Mouse (Mus musculus): ENCODE data around the gene Fmnl1.

Gene Fmnl1

DNA sequence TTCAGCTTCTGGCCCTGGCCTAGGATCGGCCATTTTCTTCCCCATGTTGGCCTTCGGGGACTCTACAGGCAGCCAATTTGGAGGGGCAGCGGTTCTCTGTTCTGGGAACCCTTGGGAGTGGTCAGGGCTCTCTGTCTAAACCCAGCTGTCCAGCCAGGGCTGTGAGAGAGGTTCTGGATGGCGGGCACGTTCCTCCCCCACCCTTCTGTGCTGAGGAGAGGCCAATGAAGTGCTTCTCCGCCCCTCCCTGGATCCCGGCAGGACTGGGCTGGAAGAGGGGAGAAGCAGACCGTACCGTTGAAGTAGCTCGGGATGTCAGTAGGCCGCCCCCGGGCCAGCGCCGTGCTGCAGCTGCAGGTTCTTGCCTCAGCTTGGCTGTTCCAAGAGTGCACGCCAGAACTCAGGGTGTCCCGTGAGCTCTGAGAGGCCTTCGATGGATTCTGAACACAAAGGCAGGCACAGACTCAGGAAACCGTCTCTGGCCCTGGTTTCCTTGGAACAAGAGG lies 53.1 kb downstream of the Fmnl1 start:
- DNase-seq, result no peak

DNA sequence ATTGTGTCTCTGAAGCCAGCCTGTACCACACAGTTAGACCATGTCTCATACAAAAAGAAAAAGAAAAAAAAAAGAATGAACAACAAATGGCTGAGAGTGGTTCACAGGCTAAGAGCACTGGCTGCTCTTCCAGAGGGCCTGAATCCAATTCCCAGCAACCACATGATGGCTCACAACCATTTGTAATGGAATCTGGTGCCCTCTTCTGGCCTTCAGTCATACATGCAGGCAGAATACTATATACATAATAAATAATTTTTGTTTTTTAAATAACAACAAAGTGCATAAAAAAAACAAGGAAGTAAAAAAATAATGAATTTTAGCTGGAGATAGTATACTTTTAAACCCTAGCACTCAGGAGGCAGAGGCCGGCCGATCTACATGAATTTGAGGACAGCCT lies 58.7 kb downstream of the Fmnl1 start:
- DNase-seq, result no peak

DNA sequence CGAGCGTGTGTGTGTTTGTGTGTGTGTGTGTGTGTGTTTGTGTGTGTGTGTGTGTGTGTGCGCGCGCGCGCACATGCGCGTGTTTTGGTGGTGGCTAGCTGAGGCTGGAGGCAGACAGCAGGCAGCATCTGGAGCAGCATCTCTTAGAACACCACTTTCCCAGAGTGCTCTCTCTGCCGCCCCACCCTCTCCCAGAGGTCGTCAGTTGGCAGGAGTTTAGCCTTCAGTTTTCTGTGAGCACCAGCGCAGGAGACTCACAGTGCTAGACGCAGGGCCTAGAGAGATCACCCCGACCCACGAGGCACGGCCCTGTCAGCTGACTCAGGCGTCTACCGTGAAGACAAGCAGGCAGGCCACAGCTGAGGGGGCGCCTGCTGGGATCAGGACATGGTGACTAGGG lies 59.7 kb downstream of the Fmnl1 start:
- DNase-seq, result no peak

DNA sequence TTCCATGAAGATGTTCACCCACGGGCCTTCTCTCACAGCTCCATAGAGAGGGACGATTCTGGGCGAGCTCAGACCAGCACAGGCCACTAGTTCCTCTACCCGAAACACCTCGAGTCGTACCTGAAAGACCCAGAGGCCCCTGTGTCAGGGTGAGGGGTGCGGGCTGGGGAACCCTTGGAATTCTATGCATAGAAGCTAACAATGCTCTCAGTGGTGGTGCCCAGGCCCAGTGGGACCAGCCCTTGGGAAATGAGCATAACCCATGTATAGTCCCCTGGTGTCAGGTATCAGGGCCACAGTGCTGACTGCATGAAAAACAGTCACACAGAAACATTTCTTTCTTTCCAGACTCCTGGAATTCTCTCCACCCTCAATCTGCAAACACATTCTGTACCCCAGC lies 60.5 kb downstream of the Fmnl1 start:
- no peak for DNase-seq

DNA sequence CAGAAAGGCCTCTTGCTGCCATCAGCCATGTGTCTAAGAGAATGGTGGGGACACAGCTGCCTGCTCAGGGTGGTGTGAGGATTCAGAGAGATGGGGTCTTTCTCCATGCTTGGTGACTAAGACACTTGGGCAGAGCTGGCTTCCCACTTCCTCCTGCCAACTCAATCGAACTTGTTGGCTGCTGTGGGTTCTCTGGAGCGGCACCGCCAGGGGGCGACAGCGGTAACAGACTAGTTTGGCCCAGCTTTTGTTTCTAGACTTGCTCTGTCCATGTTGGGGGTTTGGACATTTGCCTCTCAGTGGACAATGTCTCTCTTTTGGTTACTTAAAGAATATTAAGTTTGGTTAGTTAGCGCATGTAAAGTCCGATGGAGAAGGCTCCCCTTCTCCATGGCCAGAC lies 62.1 kb downstream of the Fmnl1 start:
- DNase-seq, result peak; percentile 95

DNA sequence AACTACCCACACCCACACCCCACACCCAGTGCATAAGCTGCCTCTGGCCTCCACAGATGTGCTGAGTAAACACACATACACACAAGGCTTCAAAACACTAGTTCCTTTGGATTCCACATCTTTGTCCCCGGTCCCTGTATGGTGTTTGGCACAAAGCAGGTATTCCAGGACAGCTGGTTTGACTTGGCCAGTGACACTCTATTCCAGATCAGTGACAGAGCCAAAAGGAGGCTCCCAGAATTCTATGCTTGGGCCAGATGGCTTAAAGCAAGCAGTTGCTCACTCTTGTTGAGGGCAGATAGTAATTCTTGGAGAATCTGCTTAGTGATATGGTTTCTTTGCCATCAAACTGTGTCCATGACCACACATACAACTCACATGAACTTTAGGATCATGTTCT lies 63.5 kb downstream of the Fmnl1 start:
- no peak for DNase-seq

DNA sequence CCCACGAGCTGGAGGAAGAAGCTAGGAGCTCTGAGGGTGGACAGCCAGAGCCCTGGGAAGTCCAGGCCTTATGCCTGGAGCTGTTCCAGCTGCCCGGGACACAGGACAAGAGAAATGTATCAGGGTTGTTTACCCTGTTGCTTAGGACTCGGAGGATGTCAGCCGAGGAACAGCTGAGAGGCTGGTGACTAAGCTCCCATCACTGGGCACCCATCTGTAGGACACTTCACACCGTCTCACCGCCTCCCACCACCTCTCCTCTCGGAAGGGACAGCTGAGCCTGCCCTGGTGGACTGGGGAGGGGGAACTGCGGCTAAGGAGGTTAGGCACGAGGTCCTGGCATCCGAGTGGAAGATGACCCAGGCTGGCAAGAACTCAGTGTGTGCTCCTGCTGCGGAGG lies 64.8 kb downstream of the Fmnl1 start:
- DNase-seq, result peak; percentile 58

DNA sequence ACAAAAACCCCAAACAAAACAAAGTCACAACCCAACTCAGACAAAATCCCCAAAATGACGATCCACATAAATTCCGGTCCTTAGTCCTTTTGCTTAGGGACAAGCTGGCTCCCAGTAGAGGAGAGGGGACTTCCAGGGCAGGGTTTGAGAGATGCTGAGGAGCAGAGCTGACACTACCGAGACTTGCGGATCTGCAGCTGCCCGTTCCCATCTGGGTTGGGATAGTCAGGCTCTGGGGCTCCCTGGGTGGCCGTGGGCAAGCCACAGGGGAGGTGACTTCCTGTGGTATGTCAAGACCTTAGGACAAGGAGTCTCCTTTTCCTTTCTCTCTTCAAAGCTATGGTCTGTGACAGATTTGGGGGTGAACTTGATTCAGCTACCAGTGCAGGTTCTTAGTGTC lies 65.5 kb downstream of the Fmnl1 start:
- DNase-seq, result no peak

DNA sequence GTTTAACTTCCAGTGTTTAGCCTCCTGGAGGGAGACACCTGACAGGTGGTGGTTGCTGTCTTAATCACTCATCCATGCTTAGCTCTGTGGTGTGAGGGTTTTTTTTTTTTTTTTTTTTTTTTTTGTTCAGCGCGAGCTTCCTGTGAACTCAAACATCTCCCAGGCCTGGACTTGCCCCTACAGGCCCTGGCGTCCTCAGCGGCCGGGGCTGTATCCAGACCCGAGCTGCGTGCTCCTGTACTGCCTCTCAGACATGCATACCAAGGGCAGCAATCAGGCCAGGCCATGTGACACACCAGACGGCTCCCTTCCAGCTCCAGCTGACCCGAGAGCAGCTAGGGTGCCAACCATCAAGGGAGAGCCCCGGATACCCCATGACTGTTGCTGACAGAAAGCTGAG lies 66.0 kb downstream of the Fmnl1 start:
- no peak for DNase-seq

DNA sequence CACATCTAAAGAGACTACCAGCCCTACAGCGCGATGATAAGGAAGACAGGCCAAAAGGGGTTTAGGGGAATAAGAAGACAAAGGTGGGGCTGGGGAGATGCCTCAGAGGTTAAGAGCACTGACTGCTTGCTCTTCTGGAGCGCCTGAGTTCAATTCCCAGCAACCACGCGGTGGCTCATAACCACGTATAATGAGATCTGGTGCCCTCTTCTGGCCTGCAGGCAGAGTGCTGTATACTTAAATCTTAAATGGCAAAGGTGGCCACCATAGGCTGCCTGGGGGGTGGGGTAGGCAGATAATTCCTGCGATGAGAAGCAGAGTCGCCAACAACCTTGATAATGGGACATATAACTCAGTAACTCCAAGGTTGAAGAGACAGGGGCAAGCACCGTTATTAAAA lies 66.8 kb downstream of the Fmnl1 start:
- DNase-seq, result no peak

DNA sequence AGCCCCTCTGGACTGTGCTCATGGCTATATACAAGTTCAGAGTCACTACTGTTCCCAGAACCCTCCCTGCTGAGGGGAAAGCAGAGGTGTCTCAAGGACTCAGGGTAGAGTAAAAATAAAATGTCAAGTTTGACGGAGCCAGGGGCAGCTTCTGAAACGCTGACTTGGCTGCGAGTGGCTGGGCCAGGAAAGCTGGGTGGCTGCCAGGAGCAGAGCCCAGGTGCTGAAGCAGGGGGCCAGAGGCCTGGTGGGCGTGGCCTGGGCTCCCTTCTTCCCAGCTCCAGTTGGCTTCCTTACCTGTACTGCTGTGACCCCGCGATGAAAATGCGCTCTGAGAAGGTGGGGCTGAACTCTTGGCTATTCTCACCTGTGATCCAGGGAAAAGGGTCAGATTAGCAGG lies 69.8 kb downstream of the Fmnl1 start:
- peak; percentile 47 for DNase-seq

DNA sequence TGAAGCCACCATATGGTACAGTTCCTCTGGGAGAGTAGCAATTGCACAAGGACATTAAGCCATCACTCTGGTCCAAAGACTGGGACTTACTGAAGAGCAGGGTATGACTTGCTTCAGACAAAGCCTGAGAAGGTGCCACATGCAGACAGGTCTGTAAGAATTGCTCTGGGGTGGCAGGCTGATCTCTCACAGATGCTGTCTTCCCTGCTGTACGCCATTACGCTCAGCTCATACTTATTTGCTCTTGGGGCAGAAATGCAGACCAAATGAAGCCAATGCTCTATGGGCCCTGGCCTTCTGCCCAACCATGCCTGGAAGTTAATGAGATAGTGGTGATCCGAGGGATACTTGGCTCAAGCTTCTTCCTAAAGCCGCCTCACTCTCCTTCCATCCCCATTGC lies 73.9 kb downstream of the Fmnl1 start:
- no peak for DNase-seq

DNA sequence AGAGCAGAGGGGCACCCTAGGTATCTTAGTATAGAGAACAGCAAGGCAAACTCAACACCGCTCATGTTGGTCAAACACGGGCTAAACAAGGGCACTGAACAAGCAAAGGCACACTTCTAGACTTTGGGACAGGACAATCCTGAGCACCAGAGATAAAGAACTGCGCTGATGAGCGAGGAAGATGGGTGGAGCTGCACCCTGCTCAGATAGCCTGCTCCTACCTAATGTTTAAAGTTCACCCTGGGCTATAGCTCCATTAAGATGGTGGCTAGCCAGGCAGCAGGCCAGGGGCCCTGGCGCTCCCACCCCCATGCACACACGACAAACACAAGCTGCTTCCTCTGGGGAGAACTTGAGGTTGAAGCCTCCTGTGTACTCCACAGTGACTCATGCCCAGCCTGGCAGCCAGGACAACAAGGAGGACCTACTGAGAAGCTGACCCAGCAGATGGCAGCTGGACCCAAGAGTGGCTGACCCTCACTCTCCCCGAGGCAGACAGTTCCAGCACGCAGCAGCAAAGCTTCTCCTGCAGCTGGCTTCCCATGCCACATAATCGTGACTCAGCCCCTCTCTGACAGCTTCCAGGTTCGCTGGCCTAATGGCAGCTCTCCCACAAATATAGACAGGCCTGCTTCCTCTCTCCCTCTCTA lies 75.3 kb downstream of the Fmnl1 start:
- peak; percentile 58 for DNase-seq

DNA sequence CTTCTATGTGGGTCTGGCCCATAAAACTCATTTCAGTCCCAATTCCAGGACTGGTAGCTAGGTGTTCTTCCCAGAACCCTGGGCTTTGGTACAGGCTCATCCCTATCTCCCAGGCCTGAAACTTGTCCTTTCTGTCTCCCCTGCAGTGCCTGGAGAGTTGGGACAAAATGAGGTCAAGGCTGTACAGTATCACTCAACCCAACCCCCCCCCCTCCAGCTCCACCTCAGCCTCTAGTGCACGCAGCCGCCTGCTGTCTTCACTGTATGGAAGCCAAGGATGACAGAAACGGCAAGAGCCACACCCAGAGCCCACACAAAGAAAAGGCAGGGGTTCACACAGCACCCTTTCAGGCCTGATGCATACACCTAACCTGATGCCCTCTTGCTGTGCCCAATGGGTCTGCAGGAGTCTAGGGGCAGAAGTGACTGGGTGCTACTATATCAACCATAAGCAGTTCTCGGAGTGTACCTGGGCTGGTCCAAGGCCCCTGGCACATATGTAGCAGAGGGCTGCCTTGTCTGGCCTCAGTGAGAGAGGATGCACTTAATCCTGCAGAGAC lies 75.9 kb downstream of the Fmnl1 start:
- no peak for DNase-seq

DNA sequence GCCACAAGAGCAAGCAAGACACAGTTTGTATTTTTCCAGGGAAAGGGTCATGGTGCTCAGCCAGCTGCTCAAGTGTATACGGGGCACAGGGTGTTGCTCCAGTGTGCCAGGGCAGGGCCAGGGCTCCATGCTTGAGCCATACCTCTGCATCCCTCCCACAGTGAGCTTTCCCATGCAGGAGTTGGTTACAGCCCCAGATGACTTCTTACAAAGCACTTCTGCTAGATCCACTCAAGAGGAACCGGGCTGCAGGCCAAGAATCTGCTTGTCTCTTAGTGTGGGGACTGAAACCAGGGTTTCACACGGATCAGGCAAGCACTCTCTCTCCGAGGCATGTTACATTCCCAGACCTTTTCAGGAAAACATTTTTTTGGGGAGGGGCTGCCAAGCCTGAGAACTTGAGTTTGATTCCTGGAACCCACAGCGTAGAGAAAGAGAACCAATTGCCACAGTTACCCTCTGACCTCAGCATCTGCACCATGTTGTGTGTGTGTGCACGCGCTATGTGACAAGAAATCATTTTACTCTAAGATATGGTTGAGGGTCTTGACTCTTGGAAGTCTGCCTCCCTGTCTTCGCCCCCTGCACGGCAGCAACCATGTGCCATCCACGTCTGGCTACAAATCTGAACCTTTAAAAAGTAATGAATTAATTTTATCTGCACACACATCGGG lies 76.7 kb downstream of the Fmnl1 start:
- DNase-seq, result peak; percentile 95
